Mouse (Mus musculus) bone marrow, adult 2 months (tissue): ENCODE measurements around the gene Luzp2. TPM values are rescaled to one million over a fixed set of nuclear protein-coding genes. Genes with fewer than 3 reads are reported as not detected.

ENCODE experiments used
- H3K27ac ChIP-seq: fragments of 200-500 bp; 2 replicates; pipeline ENCODE4 v1.5.1; 2012; ENCODE audit warnings: low read depth, mild to moderate bottlenecking, control low read depth, inconsistent platforms, low read length; ENCODE audit not compliant: control insufficient read depth, poor library complexity, insufficient read depth
- H3K4me1 ChIP-seq: fragments of 200-500 bp; 2 replicates; pipeline ENCODE4 v1.6.1; 2011; ENCODE audit warnings: low read length; ENCODE audit not compliant: control insufficient read depth, insufficient read depth
- H3K4me3 ChIP-seq: fragments of 200-500 bp; replicated peaks from 2 replicates; pipeline ENCODE3; 2011; ENCODE audit warnings: mild to moderate bottlenecking, low read depth, low read length, control low read depth; ENCODE audit not compliant: control insufficient read depth
- CTCF ChIP-seq: fragments of 200-500 bp; IDR thresholded peaks from 2 replicates; pipeline ENCODE4 v1.5.1; 2011; ENCODE audit warnings: low read length, control low read depth; ENCODE audit not compliant: control insufficient read depth, insufficient read depth
- POLR2A ChIP-seq: fragments of 200-500 bp; IDR thresholded peaks from 2 replicates; pipeline ENCODE4 v1.6.1; 2011; ENCODE audit warnings: low read depth, mild to moderate bottlenecking, control low read depth, low read length, borderline replicate concordance; ENCODE audit not compliant: control insufficient read depth
- WGBS: fragments of 180-500 bp; shearing (Covaris S2); methylation state at CpG from one replicate; pipeline ENCODE4 v1.1.7; 2018; 5-methylcytosine and 5-hydroxymethylcytosine counted together
- polyA plus RNA-seq: library from polyadenylated mRNA; stranded (reverse); fragments of >200 nt; gene quantifications from 2 replicates; pipeline ENCODE4 v1.2.4, GENCODE M21; 2011; ENCODE audit warnings: low replicate concordance; ENCODE audit not compliant: missing spikeins, insufficient read depth, insufficient read length

Gene Luzp2
- polyA plus RNA-seq = not detected in 2 replicates

- TF ChIP-seq POLR2A (no peak), CTCF (no peak)
- H3K4me3 ChIP-seq = no peak within 1 kb of the TSS
- H3K27ac ChIP-seq = no peak within 1 kb of the TSS
- WGBS = 3% methylated on average over 22 of the region's 22 CpGs
- no peaks in the 10 kb centered on the region for H3K4me1 ChIP-seq
These were observed at the start of gene Luzp2 for GRCm38 (mm10) chr7:54835372-54835851. Luzp2 (plus strand) TSS chr7:54835498.

GRCm38 (mm10) chr7:54787456-54787855 lies 47.8 kb upstream of the Luzp2 start:
- Histone ChIP-seq H3K4me3 (no peak overlapping the region), H3K4me1 (no peaks in the 10 kb centered on the region), H3K27ac (no peak overlapping the region)
- TF ChIP-seq POLR2A (no peak), CTCF (no peak)

DNA sequence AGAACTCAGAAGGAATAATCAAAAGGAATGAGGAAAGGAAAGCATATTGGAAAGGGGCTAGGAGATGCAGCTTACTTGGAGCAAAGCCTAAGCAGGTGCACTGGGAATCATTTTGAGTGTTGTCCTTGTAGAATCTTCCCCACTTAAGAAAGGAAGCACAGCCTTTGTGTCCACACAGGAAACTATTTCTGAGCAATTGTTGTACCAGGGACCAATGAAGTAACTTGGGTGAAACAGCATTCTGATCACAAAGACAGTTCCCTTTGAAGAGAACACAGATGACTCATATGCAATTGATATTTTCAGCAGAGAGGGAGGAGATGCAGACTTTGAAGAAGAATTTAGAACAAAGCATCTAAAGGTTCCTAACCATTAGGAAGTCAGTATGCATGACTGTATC lies 16.7 kb upstream of the Luzp2 start:
- no peak for TF ChIP-seq POLR2A
- TF ChIP-seq CTCF = no peak
- Histone ChIP-seq H3K27ac (no peak overlapping the region), H3K4me3 (no peak overlapping the region), H3K4me1 (no peaks in the 10 kb centered on the region)

DNA sequence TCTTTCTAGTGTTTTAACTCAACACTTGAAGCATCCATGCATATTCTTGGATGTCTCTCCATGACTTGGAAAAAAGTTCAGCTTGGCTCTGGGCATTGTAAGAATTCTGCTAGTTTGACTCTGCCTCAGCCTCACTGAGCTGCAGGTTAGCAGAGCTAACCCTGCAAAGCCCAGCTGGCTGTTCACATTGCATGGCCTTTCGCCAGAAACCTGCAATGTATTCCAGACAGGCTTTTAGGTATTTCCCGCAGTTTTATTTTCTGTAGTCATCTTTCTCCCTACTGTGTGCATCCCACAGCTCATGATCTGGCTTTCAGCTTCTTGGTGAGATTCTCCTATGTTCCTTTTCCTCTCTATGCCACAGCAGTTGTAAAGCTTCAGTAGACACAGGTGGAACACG lies 6.5 kb upstream of the Luzp2 start:
- Histone ChIP-seq H3K4me3 (no peak overlapping the region), H3K4me1 (no peaks in the 10 kb centered on the region), H3K27ac (no peak overlapping the region)
- TF ChIP-seq CTCF (no peak), POLR2A (no peak)
- WGBS = 82% methylated on average over 3 of the region's 3 CpGs

DNA sequence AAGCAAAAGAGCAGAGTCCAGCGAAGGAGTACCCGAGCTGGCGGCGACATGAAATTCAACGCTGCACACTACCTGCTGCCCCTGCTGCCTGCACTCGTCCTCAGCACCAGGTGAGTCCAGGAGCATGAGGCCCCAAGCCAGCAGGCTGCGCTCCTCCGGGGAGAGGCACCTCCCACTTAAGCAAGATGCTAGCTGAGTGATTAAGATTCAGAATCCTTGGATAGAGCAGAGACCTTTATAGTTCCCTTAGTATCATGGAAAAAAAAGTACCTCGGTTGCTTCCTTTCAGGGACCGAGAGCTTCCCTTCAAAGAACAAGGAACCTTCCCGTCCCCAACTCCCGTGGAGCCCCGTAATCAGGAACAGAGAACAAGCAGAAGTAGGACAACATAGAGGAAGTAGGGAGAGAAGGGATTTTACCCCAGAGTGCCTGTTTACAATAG lies 634 bp downstream of the Luzp2 start:
- no peak for TF ChIP-seq CTCF
- no peak for TF ChIP-seq POLR2A
- no peak overlapping the region for H3K4me3 ChIP-seq
- 1% methylated on average over 13 of the region's 13 CpGs for WGBS

DNA sequence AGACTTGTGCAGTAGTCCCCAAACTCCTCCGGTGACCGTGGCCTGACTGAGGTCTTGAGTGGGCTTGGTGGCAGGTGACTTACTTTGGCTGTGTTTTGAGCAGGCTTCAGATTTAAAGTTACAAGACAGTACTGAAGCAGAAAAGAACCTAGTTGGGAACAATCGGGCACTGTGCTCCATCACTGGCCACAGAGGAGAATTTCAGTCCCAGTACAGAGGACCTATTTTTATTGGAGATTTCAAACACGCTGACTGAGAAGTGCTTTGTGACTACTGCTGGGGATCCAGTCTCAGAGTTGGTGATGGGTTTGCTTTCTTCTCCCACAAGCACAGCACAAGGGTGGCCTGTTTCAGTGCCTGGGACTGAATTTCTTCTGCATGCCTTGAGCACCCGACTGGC lies 1.1 kb downstream of the Luzp2 start:
- Histone ChIP-seq H3K4me3 (no peak overlapping the region), H3K27ac (no peak overlapping the region), H3K4me1 (no peaks in the 10 kb centered on the region)
- TF ChIP-seq CTCF (no peak), POLR2A (no peak)
- WGBS = 69% methylated on average over 5 of the region's 5 CpGs

More for the DNA sequence above, 634 bp downstream of the Luzp2 start:
- no peak overlapping the region for H3K27ac ChIP-seq
- H3K4me1 ChIP-seq = no peaks in the 10 kb centered on the region

GRCm38 (mm10) chr7:54842807-54843335 lies 7.6 kb downstream of the Luzp2 start:
- 64% methylated on average over 4 of the region's 4 CpGs for WGBS
- TF ChIP-seq CTCF = no peak
- no peak for TF ChIP-seq POLR2A
- H3K4me3 ChIP-seq = no peak overlapping the region

GRCm38 (mm10) chr7:54845875-54846691 lies 10.8 kb downstream of the Luzp2 start:
- no peak overlapping the region for H3K4me3 ChIP-seq
- H3K27ac ChIP-seq = no peak overlapping the region
- no peaks in the 10 kb centered on the region for H3K4me1 ChIP-seq
- TF ChIP-seq CTCF (no peak), POLR2A (no peak)
- WGBS = 91% methylated on average over 8 of the region's 8 CpGs

More at GRCm38 (mm10) chr7:54842807-54843335, 7.6 kb downstream of the Luzp2 start:
- H3K27ac ChIP-seq = no peak overlapping the region
- no peaks in the 10 kb centered on the region for H3K4me1 ChIP-seq

DNA sequence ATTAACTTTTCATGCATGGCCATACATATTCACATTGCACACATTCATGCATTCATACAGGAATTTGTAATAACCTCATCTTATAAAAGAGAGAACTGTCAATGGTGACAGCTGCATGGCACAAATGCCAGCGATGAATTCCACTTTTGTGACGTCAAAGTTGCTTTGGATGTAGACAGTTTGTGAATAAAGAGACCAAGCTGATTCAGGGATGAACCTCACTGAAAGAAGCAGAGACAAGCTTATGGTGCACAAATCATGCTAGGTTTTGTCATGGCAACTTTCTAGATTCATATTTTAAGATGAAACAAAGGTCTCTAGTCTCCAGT lies 11.4 kb downstream of the Luzp2 start:
- TF ChIP-seq POLR2A = no peak
- no peak for TF ChIP-seq CTCF
- 87% methylated on average over 2 of the region's 2 CpGs for WGBS
- no peak overlapping the region for H3K4me3 ChIP-seq
- no peaks in the 10 kb centered on the region for H3K4me1 ChIP-seq
- H3K27ac ChIP-seq = no peak overlapping the region
